Mouse (Mus musculus) liver, embryonic 14.5 days (tissue): Measurements from ENCODE around the gene Hmgb3.

Source experiments
- CTCF ChIP-seq: IDR thresholded peaks from 2 replicates; pipeline ENCODE4 v1.5.1; 2016; ENCODE audit warnings: antibody characterized with exemption, low read depth, control low read depth
- EP300 ChIP-seq: IDR thresholded peaks from 2 replicates; pipeline ENCODE4 v1.6.1; 2016; ENCODE audit warnings: antibody characterized with exemption, low read depth

DNA sequence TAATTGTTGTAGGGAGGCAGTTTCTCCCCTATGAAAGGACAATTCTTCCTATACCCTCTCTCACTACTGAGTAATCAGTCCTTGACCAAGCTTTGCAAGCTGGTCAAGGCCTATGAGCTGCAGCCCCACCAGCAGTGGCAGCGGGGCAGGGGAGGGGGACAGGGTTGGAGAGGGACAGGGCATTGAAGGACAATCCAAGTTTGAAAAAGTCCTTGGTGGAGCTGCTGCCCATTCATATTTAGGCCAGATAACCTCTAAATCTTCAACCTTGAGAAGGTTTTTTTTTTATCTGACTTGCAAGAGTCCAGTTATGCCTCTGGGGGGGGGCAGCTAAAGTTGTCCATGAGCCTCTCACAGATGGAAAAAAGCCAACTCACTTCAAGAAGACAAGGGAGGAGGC lies 28.3 kb upstream of the Hmgb3 start:
- TF ChIP-seq EP300 (no peak), CTCF (no peak)
